Mouse (Mus musculus): ENCODE measurements around the gene Slc10a4. TPM values are rescaled to one million over a fixed set of nuclear protein-coding genes. Genes with fewer than 3 reads are reported as not detected.
"Not testable (repeated sequence)": the region's sequence is repeated elsewhere in the genome, so short reads cannot be mapped to it uniquely, and the experiment has no call there.

Slc10a4 gene
- polyA plus RNA-seq, 1 experiment: 1.6 TPM

DNA sequence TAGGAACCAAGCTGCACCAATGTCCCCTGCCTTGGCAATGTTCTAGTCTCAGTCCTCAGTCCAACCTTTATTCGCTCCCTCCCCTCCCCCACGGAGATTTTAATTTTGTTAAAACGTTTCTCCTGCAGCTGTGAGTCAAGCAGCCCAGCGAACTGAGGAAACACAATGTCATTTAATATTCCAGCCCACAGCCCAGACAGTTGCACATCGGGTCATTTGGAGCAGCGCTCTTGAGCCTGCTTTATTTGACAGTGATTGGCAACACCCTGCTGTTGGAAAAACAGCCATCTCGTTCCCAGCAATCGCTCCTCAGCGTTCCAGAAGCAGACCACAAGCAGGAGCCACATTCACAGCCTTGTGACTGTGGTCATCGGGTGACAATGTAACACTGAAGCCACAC is 11.3 kb upstream of the Slc10a4 start:
- Histone ChIP-seq H3K27ac (ENCODE audit: insufficient read depth, low read depth, low read length) (no peak overlapping the region), H3K4me3 (ENCODE audit: low read depth, low read length) (no peak overlapping the region), H3K4me1 (ENCODE audit: control insufficient read depth, insufficient read depth, insufficient read length, low read length) (no peaks in the 10 kb centered on the region), H3K27me3 (ENCODE audit: control insufficient read depth, insufficient read depth, low read length) (no peaks in the 10 kb centered on the region), H3K36me3 (ENCODE audit: control insufficient read depth, insufficient read depth, low read length) (no peaks in the 10 kb centered on the region)
- TF ChIP-seq CTCF (IDR thresholded peaks at IDR 0.05; ENCODE audit: extremely low read depth, insufficient read length, insufficient replicate concordance, low read depth, low read length): no peak
- TF ChIP-seq POLR2A (IDR thresholded peaks at IDR 0.05; ENCODE audit: low read depth, low read length): no peak
- 70% methylated on average over 10 of the region's 10 CpGs for WGBS

DNA sequence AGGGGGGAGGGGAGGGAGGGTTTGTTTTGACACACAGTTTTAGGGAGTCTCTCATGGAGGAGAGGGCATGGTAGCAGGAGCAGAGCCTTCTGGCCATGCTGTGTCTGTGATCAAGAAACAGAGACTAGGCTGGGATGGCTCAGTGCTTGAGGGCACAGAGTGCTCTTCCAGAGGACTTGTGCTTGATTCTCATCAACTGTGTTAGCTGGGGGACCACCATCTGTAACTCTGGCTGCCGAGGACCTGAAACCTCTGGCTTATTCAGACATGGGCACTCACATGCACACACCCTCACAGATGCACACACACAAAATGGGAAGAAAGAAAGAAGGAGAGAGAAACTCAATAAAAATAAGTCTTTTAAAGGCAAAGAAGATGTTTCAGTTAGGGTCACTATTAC is 8.1 kb upstream of the Slc10a4 start:
- H3K36me3 ChIP-seq (ENCODE audit: control insufficient read depth, insufficient read depth, low read length); H3K27ac ChIP-seq (ENCODE audit: insufficient read depth, low read depth, low read length); H3K27me3 ChIP-seq (ENCODE audit: control insufficient read depth, insufficient read depth, low read length); H3K4me3 ChIP-seq (ENCODE audit: low read depth, low read length); H3K4me1 ChIP-seq (ENCODE audit: control insufficient read depth, insufficient read depth, insufficient read length, low read length): not testable (repeated sequence)
- 89% methylated on average over 1 of the region's 1 CpGs for WGBS

DNA sequence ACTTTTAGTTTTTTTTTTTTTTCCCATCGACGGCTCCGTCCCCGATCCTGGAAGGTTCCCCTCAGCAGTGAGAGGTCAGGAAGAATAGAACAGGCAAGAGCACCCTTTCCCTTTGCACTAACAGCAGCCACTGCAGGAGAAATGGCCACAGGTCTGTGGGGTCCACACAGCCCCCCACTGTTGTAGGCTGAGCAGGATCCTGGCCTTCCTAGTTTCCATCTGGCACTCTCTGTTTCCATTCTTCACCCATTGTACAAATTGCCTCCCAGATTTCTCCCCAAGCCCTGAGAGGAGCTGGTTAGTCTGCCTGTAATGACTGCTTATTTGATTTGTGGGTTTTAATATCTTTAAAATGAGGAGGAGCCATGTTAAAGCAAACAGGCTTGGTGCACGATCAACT is 2.6 kb upstream of the Slc10a4 start:
- TF ChIP-seq POLR2A (IDR thresholded peaks at IDR 0.05; ENCODE audit: low read depth, low read length) (no peak), CTCF (IDR thresholded peaks at IDR 0.05; ENCODE audit: extremely low read depth, insufficient read length, insufficient replicate concordance, low read depth, low read length) (no peak)
- WGBS: 80% methylated on average over 5 of the region's 5 CpGs
- peaks cover 5% of the 10 kb centered on the region; the same call in 1 of the 2 replicates for H3K4me1 ChIP-seq (ENCODE audit: control insufficient read depth, insufficient read depth, insufficient read length, low read length)

DNA sequence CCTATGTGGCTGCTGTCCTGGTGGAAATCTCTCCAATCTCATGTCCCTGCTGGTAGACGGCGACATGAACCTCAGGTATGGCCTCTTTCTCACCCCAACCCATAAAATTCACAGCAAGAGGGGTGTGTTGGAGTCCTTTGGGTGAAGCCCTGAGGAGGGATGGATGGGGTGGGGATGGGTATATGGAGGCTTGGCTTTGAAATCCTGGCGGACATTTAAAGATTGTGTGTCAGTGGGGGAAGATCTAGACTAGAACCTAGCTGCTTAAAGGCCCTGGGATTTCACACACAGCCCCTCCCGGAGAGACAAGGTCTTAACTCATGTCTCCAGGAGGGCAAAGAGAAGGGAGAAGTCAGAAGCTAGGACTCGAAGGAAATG is 888 bp downstream of the Slc10a4 start:
- no peak for TF ChIP-seq CTCF (IDR thresholded peaks at IDR 0.05; ENCODE audit: extremely low read depth, insufficient read length, insufficient replicate concordance, low read depth, low read length)
- no peak for TF ChIP-seq POLR2A (IDR thresholded peaks at IDR 0.05; ENCODE audit: low read depth, low read length)
- H3K27me3 ChIP-seq (ENCODE audit: control insufficient read depth, insufficient read depth, low read length): peaks cover 22% of the 10 kb centered on the region
- WGBS: 44% methylated on average over 5 of the region's 5 CpGs
- H3K36me3 ChIP-seq (ENCODE audit: control insufficient read depth, insufficient read depth, low read length): no peaks in the 10 kb centered on the region
- peak overlapping the region; percentile 60; the same call in 1 of the 2 replicates for H3K4me3 ChIP-seq (ENCODE audit: low read depth, low read length)
- no peak overlapping the region for H3K27ac ChIP-seq (ENCODE audit: insufficient read depth, low read depth, low read length)
- H3K4me1 ChIP-seq (ENCODE audit: control insufficient read depth, insufficient read depth, insufficient read length, low read length): peaks cover 5% of the 10 kb centered on the region; the same call in 1 of the 2 replicates

More for the DNA sequence above, 2.6 kb upstream of the Slc10a4 start:
- no peak overlapping the region for H3K27ac ChIP-seq (ENCODE audit: insufficient read depth, low read depth, low read length)
- no peak overlapping the region for H3K4me3 ChIP-seq (ENCODE audit: low read depth, low read length)
- H3K36me3 ChIP-seq (ENCODE audit: control insufficient read depth, insufficient read depth, low read length): no peaks in the 10 kb centered on the region
- peaks cover 21% of the 10 kb centered on the region for H3K27me3 ChIP-seq (ENCODE audit: control insufficient read depth, insufficient read depth, low read length)

- H3K27me3 ChIP-seq (ENCODE audit: control insufficient read depth, insufficient read depth, low read length): peaks cover 26% of the 10 kb centered on the region
- peak; percentile 26; the same call in 1 of the 2 replicates for TF ChIP-seq CTCF (IDR thresholded peaks at IDR 0.05; ENCODE audit: extremely low read depth, insufficient read length, insufficient replicate concordance, low read depth, low read length)
- not testable (repeated sequence) for H3K4me3 ChIP-seq (ENCODE audit: low read depth, low read length); H3K27ac ChIP-seq (ENCODE audit: insufficient read depth, low read depth, low read length); H3K36me3 ChIP-seq (ENCODE audit: control insufficient read depth, insufficient read depth, low read length); H3K4me1 ChIP-seq (ENCODE audit: control insufficient read depth, insufficient read depth, insufficient read length, low read length)
- WGBS: 28% methylated on average over 8 of the region's 8 CpGs
These were observed 1.5 kb downstream of the Slc10a4 start for GRCm38 (mm10) chr5:73008230-73008629.

DNA sequence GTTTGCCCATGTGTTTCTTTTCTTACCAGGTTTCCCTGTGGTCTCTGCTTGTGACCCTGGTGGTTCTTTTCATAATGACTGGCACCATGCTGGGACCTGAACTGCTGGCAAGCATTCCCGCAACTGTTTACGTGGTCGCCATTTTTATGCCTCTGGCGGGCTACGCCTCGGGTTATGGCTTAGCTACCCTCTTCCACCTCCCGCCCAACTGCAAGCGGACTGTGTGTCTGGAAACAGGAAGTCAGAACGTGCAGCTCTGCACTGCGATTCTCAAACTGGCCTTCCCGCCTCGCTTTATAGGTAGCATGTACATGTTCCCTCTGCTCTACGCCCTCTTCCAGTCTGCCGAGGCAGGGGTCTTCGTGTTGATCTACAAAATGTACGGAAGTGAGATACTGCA is 5.1 kb downstream of the Slc10a4 start:
- H3K27ac ChIP-seq (ENCODE audit: insufficient read depth, low read depth, low read length); H3K36me3 ChIP-seq (ENCODE audit: control insufficient read depth, insufficient read depth, low read length); H3K4me1 ChIP-seq (ENCODE audit: control insufficient read depth, insufficient read depth, insufficient read length, low read length); H3K4me3 ChIP-seq (ENCODE audit: low read depth, low read length): not testable (repeated sequence)
- peaks cover 36% of the 10 kb centered on the region for H3K27me3 ChIP-seq (ENCODE audit: control insufficient read depth, insufficient read depth, low read length)
- WGBS: 85% methylated on average over 16 of the region's 16 CpGs

DNA sequence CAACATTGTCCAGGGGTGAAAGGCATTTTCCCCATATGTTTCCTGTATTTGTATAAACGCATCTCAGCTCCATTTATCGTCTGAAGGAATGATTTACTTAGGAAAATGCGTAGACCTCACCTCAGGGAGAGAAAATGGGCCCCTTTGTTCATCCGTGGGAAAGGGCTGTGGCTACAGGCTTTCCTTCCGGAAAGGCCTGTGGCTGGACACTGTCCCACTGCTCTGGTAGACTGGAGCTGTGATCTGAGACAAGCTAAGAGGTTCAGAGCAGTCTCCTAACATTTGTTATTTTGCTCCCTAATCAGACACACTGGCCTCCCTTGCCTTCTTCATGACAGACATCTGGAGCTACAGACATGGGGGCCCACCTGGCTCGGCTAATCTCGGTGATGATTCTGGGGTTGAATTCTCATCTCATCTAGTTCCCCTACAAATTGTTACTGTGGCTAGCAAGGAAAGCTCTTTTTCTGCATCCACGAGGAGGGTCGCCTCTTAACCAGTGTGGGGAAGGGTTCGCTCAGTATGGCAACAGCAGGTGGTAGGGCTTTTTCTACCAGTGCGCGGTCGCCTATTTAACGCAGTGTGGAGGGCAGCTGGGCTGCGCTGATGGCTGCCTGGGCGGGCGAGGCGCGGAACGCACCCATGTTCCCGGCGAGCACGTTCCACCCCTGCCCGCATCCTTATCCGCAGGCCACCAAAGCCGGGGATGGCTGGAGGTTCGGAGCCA is 6.4 kb downstream of the Slc10a4 start:
- Histone ChIP-seq H3K27me3 (ENCODE audit: control insufficient read depth, insufficient read depth, low read length) (peaks cover 25% of the 10 kb centered on the region), H3K4me3 (ENCODE audit: low read depth, low read length) (peak overlapping the region; percentile 55; the same call in 1 of the 2 replicates)
- WGBS: 25% methylated on average over 26 of the region's 27 CpGs
- H3K4me1 ChIP-seq (ENCODE audit: control insufficient read depth, insufficient read depth, insufficient read length, low read length); H3K36me3 ChIP-seq (ENCODE audit: control insufficient read depth, insufficient read depth, low read length); H3K27ac ChIP-seq (ENCODE audit: insufficient read depth, low read depth, low read length): not testable (repeated sequence)

- not testable (repeated sequence) for H3K36me3 ChIP-seq (ENCODE audit: control insufficient read depth, insufficient read depth, low read length); H3K4me1 ChIP-seq (ENCODE audit: control insufficient read depth, insufficient read depth, insufficient read length, low read length); H3K27ac ChIP-seq (ENCODE audit: insufficient read depth, low read depth, low read length)
- WGBS: 2% methylated on average over 57 of the region's 65 CpGs
- Histone ChIP-seq H3K4me3 (ENCODE audit: low read depth, low read length) (peak overlapping the region; percentile 55), H3K27me3 (ENCODE audit: control insufficient read depth, insufficient read depth, low read length) (peaks cover 21% of the 10 kb centered on the region)
These were observed 7.1 kb downstream of the Slc10a4 start for GRCm38 (mm10) chr5:73013611-73014287.
